Mouse (Mus musculus) testis, adult 2 months (tissue): Measurements from ENCODE around the gene Uggt2. TPM values are rescaled to one million over a fixed set of nuclear protein-coding genes. Genes with fewer than 3 reads are reported as not detected.

ENCODE experiments used
- H3K27ac ChIP-seq: fragments of 200-500 bp; 2 replicates; pipeline ENCODE4 v1.5.1; 2012; ENCODE audit warnings: low read depth, low read length; ENCODE audit not compliant: control insufficient read depth, insufficient read depth
- H3K27me3 ChIP-seq: fragments of 200-500 bp; 2 replicates; pipeline ENCODE4 v1.6.1; 2012; ENCODE audit warnings: mild to moderate bottlenecking, low read length, moderate library complexity; ENCODE audit not compliant: control insufficient read depth, insufficient read depth
- H3K36me3 ChIP-seq: fragments of 200-500 bp; 2 replicates; pipeline ENCODE4 v1.6.1; 2012; ENCODE audit warnings: mild to moderate bottlenecking, low read length; ENCODE audit not compliant: control insufficient read depth, insufficient read depth
- H3K4me1 ChIP-seq: fragments of 200-500 bp; 2 replicates; pipeline ENCODE4 v1.6.1; 2012; ENCODE audit warnings: low read length; ENCODE audit not compliant: control insufficient read depth, insufficient read depth
- H3K4me3 ChIP-seq: fragments of 200-500 bp; 2 replicates; pipeline ENCODE4 v1.5.1; 2012; ENCODE audit warnings: low read depth, mild to moderate bottlenecking, low read length, moderate library complexity, mixed read lengths; ENCODE audit not compliant: control insufficient read depth
- CTCF ChIP-seq: fragments of 200-500 bp; IDR thresholded peaks from 2 replicates; pipeline ENCODE4 v1.5.1; 2012; ENCODE audit warnings: low read depth, mild to moderate bottlenecking, inconsistent platforms, low read length, moderate library complexity; ENCODE audit not compliant: control insufficient read depth, insufficient read depth, insufficient replicate concordance
- POLR2A ChIP-seq: fragments of 200-500 bp; IDR thresholded peaks from 2 replicates; pipeline ENCODE4 v1.6.1; 2012; ENCODE audit warnings: low read depth, mild to moderate bottlenecking, inconsistent platforms, low read length, moderate library complexity; ENCODE audit not compliant: control insufficient read depth
- polyA plus RNA-seq: library from polyadenylated mRNA; depleted of rRNA; stranded (reverse); fragments of >200 nt; gene quantifications from 2 replicates; pipeline ENCODE4 v1.2.3, GENCODE M21; 2012

Uggt2 gene
- polyA plus RNA-seq, 1 experiment, result 18.9 TPM

DNA sequence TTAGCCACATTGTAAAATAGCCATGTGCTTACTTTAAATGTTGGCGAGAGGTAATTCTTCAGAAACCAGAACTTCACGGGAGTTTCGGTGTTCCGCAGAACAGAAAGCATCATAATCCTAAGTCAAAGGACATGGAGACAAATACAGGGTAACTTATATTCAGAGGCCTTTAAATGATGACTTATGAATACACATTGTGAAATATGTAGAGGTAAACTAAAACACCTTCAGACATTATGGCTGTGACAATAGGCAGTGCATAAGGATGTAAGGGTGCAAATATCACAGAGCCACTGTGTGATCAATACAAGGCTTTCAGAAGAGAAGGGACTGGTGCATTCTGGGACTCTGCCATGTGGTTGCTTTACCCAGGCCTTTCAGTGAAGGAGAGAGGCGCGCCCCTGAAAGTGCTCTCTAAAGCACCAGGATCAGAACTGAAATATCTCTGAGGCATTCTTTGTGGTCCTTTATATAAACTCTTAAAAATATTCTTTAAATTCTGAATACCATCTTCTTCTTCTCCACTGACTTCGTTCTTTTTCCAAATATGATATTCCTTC is 91.1 kb downstream of the Uggt2 start:
- Histone ChIP-seq H3K27me3 (no peaks in the 10 kb centered on the region), H3K4me1 (peaks cover 10% of the 10 kb centered on the region), H3K36me3 (no peaks in the 10 kb centered on the region), H3K4me3 (no peak overlapping the region), H3K27ac (no peak overlapping the region)
- no peak for TF ChIP-seq POLR2A
- TF ChIP-seq CTCF, result no peak

DNA sequence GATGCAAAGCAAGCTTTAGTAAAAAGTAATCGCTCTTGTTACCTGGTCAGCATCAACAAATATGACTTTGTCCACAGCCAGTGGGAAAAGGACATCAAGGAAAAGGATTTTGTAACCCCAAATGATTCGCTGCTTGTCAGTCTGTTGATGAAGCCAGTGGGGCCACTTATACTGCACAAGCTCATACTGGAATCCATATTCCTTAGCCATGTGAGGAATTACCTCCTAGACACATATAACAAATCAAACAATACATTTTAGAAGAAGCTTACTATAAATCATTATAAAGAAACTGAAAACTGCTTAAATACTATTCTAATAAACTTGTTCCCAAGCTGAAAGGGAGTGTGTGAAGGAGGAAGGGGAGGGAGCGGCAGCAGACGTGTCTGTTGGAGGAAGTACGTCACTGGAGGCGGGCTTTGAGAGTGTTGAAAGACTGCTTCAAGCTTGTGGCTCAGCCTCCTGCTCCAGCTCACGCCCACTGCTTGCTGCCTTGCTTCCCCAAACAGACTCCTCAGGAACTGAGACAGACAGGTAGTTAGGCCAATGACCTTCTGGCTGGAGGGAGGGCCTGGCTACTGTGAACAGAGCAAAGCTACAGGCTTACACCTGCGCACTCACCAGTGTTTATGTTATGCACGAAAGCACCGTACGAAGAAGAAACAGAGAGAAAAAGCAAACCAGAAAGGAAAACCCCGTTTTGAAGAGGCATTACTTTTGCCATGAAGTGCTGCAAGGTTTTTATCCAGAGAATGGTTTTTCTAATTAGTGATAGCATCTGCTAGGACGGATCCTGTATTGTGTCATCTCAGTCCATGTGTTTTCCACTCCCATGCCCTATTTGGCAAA is 91.9 kb downstream of the Uggt2 start:
- Histone ChIP-seq H3K4me3 (peak overlapping the region; percentile 84), H3K27ac (peak overlapping the region; percentile 81)
- no peak for TF ChIP-seq CTCF
- peak; percentile 76; the same call in 1 of the 2 replicates for TF ChIP-seq POLR2A

DNA sequence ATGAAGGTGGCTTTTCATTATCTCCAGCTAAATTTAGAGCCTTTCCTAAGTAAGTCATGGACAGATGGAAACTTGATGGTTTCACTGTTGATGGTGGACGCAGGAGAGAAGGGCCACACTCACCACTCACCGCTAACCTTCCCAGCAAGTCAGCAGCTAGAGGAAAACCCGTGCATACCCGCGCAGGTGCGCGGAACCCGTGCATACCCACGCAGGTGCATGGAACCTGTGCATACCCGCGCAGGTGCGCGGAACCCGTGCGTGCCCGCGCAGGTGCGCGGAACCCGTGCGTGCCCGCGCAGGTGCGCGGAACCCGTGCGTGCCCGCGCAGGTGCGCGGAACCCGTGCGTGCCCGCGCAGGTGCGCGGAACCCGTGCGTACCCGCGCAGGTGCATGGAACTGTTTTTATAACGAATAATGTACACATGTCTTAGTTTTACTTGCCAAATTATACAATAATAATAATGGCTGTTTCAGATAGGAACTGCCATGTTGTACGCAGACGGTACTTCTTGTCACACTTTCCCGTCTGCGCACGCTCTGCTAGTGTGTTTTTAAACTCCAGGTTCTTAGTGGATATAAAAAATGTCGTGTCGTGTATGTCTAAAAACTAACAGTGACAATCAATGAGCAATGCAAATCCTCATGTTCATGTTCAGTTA is 92.7 kb downstream of the Uggt2 start:
- TF ChIP-seq POLR2A (no peak), CTCF (no peak)
- Histone ChIP-seq H3K27me3 (no peaks in the 10 kb centered on the region), H3K27ac (peak overlapping the region; percentile 81), H3K4me1 (peaks cover 4% of the 10 kb centered on the region; the same call in 1 of the 2 replicates), H3K36me3 (no peaks in the 10 kb centered on the region; the same call in 1 of the 2 replicates), H3K4me3 (peak overlapping the region; percentile 84)

More for the DNA sequence above, 91.9 kb downstream of the Uggt2 start:
- peaks cover 4% of the 10 kb centered on the region; the same call in 1 of the 2 replicates for H3K4me1 ChIP-seq
- no peaks in the 10 kb centered on the region for H3K27me3 ChIP-seq
- H3K36me3 ChIP-seq, result no peaks in the 10 kb centered on the region; the same call in 1 of the 2 replicates

DNA sequence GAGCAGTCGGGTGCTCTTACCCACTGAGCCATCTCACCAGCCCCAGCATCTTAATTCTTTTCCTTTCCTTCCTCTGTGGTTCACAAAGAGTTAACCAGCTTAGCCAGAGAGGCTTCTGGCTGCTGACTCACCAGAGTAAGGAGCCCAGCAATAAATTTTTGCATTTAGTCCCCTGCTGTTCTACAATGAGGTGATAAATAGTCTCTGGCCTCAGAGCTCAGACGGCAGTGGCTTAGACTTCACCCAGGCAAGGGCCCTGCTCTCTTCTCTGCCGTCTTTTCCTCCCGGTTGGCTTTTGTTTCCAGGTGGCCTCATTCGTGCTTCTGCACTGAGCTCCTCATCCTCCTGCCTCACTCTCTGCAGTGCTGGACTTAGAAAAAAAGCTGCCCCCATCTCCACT is 93.4 kb downstream of the Uggt2 start:
- no peak for TF ChIP-seq POLR2A
- no peak for TF ChIP-seq CTCF
- Histone ChIP-seq H3K36me3 (no peaks in the 10 kb centered on the region; the same call in 1 of the 2 replicates), H3K4me1 (peaks cover 4% of the 10 kb centered on the region; the same call in 1 of the 2 replicates), H3K4me3 (no peak overlapping the region), H3K27me3 (no peaks in the 10 kb centered on the region), H3K27ac (no peak overlapping the region)

DNA sequence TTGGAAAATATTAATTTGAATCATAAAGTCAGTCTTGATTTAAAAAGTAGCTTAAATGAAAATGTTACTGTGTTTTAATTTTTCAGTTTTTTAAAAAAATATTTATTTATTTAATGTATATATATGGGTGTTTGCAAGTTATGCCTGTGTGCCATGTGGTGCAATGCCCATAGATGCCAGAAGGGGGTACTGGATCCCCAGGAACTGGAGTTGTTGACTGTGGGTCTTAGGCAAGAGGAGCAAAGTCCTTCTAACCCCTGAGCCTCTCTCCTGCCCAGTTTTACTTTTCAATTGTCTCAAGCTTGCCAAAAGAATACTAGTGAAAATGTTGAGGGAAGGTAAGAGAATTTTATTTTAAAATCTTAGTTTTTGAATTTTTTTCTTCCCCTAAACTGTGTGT is 95.9 kb downstream of the Uggt2 start:
- Histone ChIP-seq H3K27me3 (no peaks in the 10 kb centered on the region), H3K4me3 (no peak overlapping the region), H3K27ac (no peak overlapping the region), H3K4me1 (peaks cover 4% of the 10 kb centered on the region; the same call in 1 of the 2 replicates), H3K36me3 (no peaks in the 10 kb centered on the region; the same call in none of the 2 replicates)
- TF ChIP-seq CTCF (no peak), POLR2A (no peak)

DNA sequence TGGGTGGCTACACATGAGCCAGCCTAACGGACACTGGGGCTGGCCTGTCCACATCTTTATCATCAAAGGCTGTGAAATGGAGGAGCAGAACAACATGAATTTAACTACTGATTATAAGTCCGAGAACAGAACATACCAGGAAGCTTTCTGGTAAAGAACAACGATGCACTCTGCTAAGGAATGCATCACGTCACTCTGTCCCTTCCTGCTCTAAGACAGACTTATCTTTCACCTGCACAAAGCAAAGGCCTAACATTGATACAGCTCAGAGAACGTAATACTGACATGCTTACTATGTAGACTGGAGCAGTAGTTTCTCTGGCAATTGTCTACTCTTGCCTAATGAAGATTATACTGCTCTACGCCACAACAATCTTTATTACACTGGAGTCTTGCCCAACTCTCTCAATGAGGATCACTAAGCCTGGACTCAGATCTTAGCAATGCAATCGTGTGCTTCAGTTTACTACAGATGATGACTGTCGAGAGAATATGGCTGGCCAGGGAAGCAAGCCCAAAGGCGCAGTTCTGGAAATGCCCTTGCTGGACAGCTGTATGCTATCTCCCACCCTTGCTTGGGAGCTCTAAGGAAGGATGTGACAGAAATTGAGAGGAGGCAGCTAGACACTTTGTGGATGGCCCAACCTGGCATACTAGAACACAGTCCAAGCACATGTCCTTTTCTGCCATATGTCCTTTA is 103.9 kb downstream of the Uggt2 start:
- Histone ChIP-seq H3K36me3 (peaks cover 3% of the 10 kb centered on the region), H3K27me3 (no peaks in the 10 kb centered on the region), H3K4me3 (no peak overlapping the region)

More for the DNA sequence above, 103.9 kb downstream of the Uggt2 start:
- no peak for TF ChIP-seq CTCF
- no peak overlapping the region for H3K27ac ChIP-seq
- no peaks in the 10 kb centered on the region for H3K4me1 ChIP-seq
